Mouse (Mus musculus) myocyte (in vitro differentiated cells): ENCODE results near the gene Msantd1.

ENCODE experiments used
- CEBPB ChIP-seq: IDR thresholded peaks from 2 replicates; pipeline ENCODE4 v1.6.1; 2011; ENCODE audit warnings: mild to moderate bottlenecking, moderate library complexity; ENCODE audit not compliant: poor library complexity, insufficient read depth, severe bottlenecking
- POLR2A ChIP-seq: IDR thresholded peaks from one replicate; pipeline ENCODE4 v1.6.1; 2011; ENCODE audit warnings: low read depth, mild to moderate bottlenecking, control low read depth, moderate library complexity; ENCODE audit not compliant: insufficient read length
- TCF12 ChIP-seq: IDR thresholded peaks from one replicate; pipeline ENCODE4 v1.6.1; 2011; ENCODE audit warnings: mild to moderate bottlenecking, control low read depth; ENCODE audit not compliant: poor library complexity, insufficient read depth, severe bottlenecking

DNA sequence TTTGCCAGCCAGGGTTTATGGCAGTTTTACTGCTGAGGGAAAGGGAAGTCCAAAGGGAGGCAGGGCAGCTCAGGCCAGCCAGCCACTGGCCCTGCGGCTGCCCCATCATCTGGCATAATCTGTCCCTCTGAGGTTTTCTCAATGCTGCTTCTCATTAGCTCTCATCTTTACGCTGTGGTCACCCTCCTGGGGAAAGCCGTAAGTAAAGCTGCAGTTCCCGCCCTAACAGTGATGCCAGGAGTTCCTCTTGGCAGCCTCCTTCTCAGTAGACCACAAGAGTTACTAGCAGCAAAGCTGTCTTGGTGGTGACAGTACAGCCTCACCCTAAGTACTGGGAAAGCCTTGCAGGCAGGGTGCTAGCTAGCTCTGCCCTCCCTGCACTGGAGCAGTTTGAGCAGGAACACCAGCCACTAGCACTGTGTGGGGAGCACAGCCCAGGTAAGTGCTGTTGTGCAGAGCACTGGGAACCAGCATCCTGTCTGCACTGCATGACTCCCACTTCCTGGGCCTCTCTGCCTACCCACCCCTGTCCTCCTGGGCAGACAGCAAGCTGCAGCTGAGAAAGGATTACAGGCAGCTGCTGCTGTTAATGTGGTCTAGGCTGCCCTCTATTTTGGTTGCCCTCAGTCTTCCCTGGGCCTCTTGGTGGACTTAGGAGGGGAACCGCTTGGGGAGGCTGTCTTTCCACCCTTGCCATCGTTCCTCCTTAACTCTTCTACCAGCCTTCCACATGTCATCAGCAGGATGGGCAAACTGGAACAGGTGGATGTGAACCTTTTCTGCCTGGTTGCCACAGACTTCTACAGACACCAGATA is at the start of gene Msantd1:
- TF ChIP-seq POLR2A (no peak), TCF12 (no peak), CEBPB (no peak)
